Mouse (Mus musculus) midbrain, embryonic 16.5 days (tissue): Measurements from ENCODE around the gene Tmem53. TPM values are rescaled to one million over a fixed set of nuclear protein-coding genes. Genes with fewer than 3 reads are reported as not detected.

Experiments used
- ATAC-seq: fragments of 200-750 bp; cut with Nextera tagmentation; 2 replicates; pipeline ENCODE4 v1.8.0; 2017; ENCODE audit warnings: moderate TSS enrichment
- H3K27ac ChIP-seq: fragments of 300-500 bp; sonication (generic); 2 replicates; pipeline ENCODE4 v1.5.1; 2014; ENCODE audit warnings: mild to moderate bottlenecking, low read length, mixed read lengths
- H3K27me3 ChIP-seq: fragments of 300-500 bp; sonication (generic); 2 replicates; pipeline ENCODE4 v1.6.1; 2014; ENCODE audit warnings: low read depth, low read length, mixed read lengths; ENCODE audit not compliant: control insufficient read depth, insufficient read depth
- H3K36me3 ChIP-seq: fragments of 300-500 bp; sonication (generic); 2 replicates; pipeline ENCODE4 v1.6.1; 2014; ENCODE audit warnings: mild to moderate bottlenecking, low read length, moderate library complexity, mixed read lengths; ENCODE audit not compliant: control insufficient read depth, insufficient read depth
- H3K4me1 ChIP-seq: fragments of 300-500 bp; sonication (generic); 2 replicates; pipeline ENCODE4 v1.6.1; 2014; ENCODE audit warnings: mild to moderate bottlenecking, low read length, mixed read lengths; ENCODE audit not compliant: control insufficient read depth, insufficient read depth
- H3K4me2 ChIP-seq: fragments of 300-500 bp; sonication (generic); 2 replicates; pipeline ENCODE4 v1.6.1; 2014; ENCODE audit warnings: mild to moderate bottlenecking, low read length, mixed read lengths
- H3K4me3 ChIP-seq: fragments of 300-500 bp; sonication (generic); 2 replicates; pipeline ENCODE4 v1.5.1; 2014; ENCODE audit warnings: low read depth, mild to moderate bottlenecking, low read length, moderate library complexity, mixed read lengths
- H3K9ac ChIP-seq: fragments of 300-500 bp; sonication (generic); 2 replicates; pipeline ENCODE4 v1.6.1; 2014; ENCODE audit warnings: low read depth, low read length, mixed read lengths
- H3K9me3 ChIP-seq: fragments of 300-500 bp; sonication (generic); replicated peaks from 2 replicates; pipeline ENCODE4 v1.6.1; 2014; ENCODE audit warnings: mild to moderate bottlenecking, low read length, mixed read lengths; ENCODE audit not compliant: control insufficient read depth, poor library complexity, severe bottlenecking
- WGBS: fragments of 180-500 bp; shearing (Covaris S2); extraction: QIAGEN DNeasy Blood & Tissue Kit; methylation state at CpG from one replicate; pipeline ENCODE4 v1.1.7; 2014; 5-methylcytosine and 5-hydroxymethylcytosine counted together
- polyA plus RNA-seq: library from polyadenylated mRNA; unstranded; fragments of >200 nt; fragmentation: Nextera tagmentation; extraction: Ambion mirVana; gene quantifications from 2 replicates; pipeline ENCODE4 v1.2.1, GENCODE M21; 2015

Gene Tmem53
- polyA plus RNA-seq, 1 experiment from 2014 or later, result 10.1 TPM

DNA sequence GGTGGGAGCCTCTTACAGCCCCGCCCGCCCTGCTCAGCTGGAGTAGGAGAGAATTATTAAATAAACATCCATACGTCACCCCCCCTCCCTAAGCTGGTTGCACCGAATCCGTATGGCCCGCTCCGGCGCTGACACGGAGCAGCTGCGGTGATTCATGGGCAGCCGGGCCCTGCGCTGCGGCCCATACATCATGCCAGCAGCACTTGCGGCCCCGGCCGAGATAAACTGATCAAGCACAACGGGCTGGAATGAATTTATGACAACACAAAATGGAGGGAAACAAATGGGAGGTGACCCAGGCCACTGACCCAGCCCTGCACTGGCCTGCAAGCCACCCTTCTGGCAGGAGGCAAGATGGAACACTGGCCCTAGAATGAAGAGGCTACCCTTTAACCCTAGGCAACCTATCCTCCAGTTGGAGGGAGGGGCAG, 24.5 kb downstream of the Tmem53 start:
- Histone ChIP-seq H3K4me3 (no peak overlapping the region), H3K27ac (no peak overlapping the region), H3K36me3 (peaks cover 25% of the 10 kb centered on the region), H3K9me3 (peaks cover 4% of the 10 kb centered on the region; the same call in 1 of the 2 replicates), H3K27me3 (no peaks in the 10 kb centered on the region), H3K4me1 (peaks cover 14% of the 10 kb centered on the region), H3K4me2 (no peak overlapping the region), H3K9ac (no peak overlapping the region)
- ATAC-seq, result no peak
- 97% methylated on average over 17 of the region's 17 CpGs for WGBS

DNA sequence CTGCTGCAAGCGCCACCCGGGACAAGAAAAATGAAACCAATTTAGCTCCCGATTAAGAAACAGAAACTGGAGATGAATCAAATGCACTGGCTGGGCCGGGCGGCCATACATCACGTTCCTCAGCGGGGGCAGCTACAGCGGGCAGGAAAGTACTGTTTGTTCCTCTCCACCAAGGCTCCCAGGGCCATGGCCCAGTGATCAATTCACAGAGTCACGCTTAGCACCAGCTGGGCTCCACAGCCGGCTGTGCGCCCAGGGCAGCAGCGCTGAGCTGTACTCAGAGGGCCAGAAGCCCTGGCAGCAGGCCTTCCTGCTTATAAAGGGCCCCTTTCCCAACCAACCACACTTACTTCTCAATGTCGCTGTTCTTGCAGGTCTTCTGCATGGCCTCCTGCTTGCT, 25.3 kb downstream of the Tmem53 start:
- Histone ChIP-seq H3K9me3 (peaks cover 4% of the 10 kb centered on the region; the same call in 1 of the 2 replicates), H3K4me3 (no peak overlapping the region), H3K4me1 (peaks cover 14% of the 10 kb centered on the region), H3K9ac (no peak overlapping the region), H3K36me3 (peaks cover 23% of the 10 kb centered on the region), H3K27me3 (no peaks in the 10 kb centered on the region), H3K4me2 (no peak overlapping the region), H3K27ac (no peak overlapping the region)
- WGBS, result 89% methylated on average over 13 of the region's 13 CpGs
- ATAC-seq, result no peak

DNA sequence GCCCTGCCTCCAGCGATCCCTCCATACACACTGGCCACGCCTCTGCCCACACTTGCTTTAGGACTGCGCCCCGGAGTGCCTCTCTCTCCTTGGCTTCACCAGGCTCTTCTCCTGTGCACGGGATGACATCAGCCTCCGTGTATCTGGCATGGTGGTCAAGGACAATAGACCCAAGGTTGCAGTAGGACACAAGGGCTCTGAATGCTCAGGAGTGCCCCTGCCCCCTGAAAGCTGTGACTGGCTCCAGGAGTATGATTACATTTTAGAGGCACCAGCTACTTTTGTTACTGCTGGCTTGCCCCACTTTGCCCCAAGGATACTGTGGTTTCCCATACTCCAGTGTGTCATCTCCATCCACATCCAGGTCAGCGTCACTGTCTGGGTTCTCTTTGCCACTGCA, 25.9 kb downstream of the Tmem53 start:
- Histone ChIP-seq H3K27me3 (no peaks in the 10 kb centered on the region), H3K4me3 (no peak overlapping the region), H3K4me2 (no peak overlapping the region), H3K9ac (no peak overlapping the region), H3K27ac (no peak overlapping the region), H3K4me1 (peaks cover 10% of the 10 kb centered on the region), H3K36me3 (peaks cover 23% of the 10 kb centered on the region), H3K9me3 (peaks cover 4% of the 10 kb centered on the region; the same call in 1 of the 2 replicates)
- ATAC-seq, result no peak
- WGBS, result 98% methylated on average over 7 of the region's 7 CpGs

DNA sequence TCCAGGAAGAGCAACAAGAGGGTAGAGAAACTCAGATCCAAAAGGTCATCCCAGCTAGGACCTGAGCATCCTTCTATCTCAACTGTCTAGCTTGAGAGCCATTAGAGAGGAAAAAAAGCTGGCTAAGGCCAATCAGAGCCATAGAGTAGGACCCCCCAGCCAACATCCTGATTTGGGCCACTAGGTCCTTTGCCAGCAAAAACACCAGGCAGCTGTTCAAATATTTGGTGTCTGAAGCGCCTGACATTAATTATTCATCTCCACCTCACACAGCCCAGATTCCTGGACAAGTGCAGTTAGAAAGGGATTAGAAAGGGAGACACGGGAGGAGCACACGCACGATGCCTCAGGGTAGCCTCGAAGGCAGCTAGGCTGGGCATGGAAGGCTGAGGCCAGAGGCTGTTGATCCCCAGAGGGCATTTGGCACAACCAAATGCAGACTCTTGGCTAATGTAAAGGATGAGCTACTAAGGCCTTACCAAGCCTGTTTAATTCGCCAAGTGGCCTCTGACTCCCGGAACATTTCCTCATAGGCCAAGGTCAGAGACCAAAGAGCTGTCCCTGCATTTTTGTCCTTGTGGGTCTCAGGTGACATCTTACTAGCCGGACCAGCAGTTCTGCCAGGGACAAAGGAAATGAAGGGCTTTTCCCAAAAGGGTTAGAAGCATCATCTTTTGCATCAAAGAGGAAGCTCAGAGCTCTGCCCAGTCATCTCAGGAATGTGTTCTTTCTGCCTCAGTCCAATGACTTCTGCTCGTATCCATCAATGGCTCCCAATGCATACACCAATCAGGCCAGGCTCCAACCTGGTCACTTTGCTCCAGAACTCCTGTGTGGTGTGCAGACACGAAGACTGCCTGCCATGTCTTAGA, 26.9 kb downstream of the Tmem53 start:
- Histone ChIP-seq H3K36me3 (peaks cover 25% of the 10 kb centered on the region), H3K27ac (no peak overlapping the region), H3K4me2 (no peak overlapping the region), H3K4me3 (no peak overlapping the region), H3K27me3 (no peaks in the 10 kb centered on the region), H3K4me1 (peaks cover 18% of the 10 kb centered on the region), H3K9ac (no peak overlapping the region), H3K9me3 (peaks cover 4% of the 10 kb centered on the region; the same call in 1 of the 2 replicates)
- 52% methylated on average over 10 of the region's 10 CpGs for WGBS
- ATAC-seq, result no peak

DNA sequence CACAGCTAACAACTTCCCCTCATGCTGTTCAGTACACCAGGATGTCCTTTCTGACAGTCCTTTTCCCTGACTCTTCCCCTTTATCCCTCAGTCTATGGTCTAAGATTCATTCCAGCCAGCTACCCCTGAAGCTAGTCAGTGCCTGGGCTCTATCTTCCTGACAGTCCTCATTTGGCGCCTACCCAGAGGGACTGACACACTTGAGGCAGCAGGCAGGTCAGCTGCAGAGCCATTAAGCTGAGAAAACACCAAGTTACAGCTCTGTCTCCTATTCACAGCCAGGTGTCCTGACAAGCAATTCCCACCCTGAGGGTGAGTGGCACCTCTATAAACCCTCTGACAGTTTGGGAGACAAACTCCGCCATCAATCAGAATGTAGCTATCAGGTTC, 27.5 kb downstream of the Tmem53 start:
- no peak for ATAC-seq
- no peaks in the 10 kb centered on the region for H3K27me3 ChIP-seq
- H3K4me3 ChIP-seq, result no peak overlapping the region
- H3K4me1 ChIP-seq, result peaks cover 25% of the 10 kb centered on the region
- peaks cover under 1% of the 10 kb centered on the region; the same call in 1 of the 2 replicates for H3K9me3 ChIP-seq
- H3K27ac ChIP-seq, result no peak overlapping the region
- H3K36me3 ChIP-seq, result peaks cover 22% of the 10 kb centered on the region
- H3K4me2 ChIP-seq, result no peak overlapping the region
- no peak overlapping the region for H3K9ac ChIP-seq
- WGBS, result 89% methylated on average over 2 of the region's 2 CpGs

DNA sequence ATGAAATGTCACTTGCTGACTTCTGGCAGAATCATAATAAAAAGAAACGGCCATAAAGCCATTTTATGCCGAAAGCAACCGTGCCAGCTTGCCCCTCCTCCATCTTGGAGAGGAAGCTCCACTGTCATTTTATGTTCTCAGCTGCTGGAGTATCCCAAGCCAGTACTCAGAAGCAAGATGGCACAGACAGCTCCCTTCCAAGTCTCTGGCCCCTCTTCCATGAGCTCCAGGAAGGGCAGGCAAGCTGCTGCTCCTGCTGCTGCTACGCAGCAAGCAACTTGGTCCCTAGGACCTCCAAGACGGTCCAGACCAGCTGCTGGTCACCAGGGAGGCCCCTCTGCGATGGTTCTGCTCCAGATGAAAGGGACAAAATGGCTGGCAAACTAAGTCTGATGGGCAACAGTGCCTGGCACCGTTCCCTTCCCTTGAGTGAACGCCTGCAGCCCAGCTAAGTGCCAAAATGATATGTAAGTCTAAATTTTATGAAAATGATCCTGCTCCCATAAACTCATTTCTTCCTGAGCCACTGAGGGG, 28.7 kb downstream of the Tmem53 start:
- H3K36me3 ChIP-seq, result peaks cover 21% of the 10 kb centered on the region
- H3K4me3 ChIP-seq, result no peak overlapping the region
- H3K27me3 ChIP-seq, result no peaks in the 10 kb centered on the region
- H3K9me3 ChIP-seq, result no peaks in the 10 kb centered on the region
- 84% methylated on average over 8 of the region's 8 CpGs for WGBS
- H3K27ac ChIP-seq, result no peak overlapping the region
- ATAC-seq, result no peak
- H3K4me1 ChIP-seq, result peaks cover 36% of the 10 kb centered on the region
- H3K9ac ChIP-seq, result no peak overlapping the region
- H3K4me2 ChIP-seq, result no peak overlapping the region

DNA sequence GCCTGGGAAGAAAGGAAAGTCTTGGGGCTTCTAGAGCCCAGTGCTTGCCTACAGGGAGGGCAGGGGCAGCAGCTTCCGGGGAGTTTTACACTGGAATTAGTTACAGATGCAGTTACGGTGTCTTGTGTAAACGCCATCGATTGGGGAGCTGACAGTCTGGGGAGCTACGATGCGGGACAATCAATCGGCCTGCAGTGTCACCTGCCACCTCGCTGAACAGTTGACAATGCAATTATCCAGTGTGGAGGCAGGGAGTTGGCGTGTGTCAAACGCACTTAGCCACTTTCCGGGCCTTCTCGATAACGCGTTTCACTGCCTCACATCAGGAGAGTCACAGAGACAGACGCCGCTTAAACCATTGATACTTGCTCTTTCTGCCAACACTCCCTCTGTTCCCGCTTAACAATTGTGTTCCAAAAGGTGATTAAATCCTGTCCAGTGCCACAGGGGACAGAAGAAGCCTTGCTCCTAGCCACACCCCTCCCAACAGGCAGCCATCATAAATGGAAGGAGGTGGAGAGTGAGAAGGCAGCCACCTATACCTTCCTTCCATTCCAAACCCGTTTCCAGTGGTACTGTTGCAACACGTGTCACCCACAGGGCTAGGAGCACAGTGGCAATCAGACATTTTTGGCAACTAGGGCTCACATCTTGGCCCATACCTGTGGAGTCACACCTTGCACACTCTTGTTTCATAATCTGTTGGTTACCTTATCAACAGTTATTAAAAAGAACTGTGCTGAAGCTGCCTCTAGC, 29.5 kb downstream of the Tmem53 start:
- Histone ChIP-seq H3K4me2 (no peak overlapping the region), H3K4me3 (no peak overlapping the region), H3K36me3 (peaks cover 15% of the 10 kb centered on the region), H3K4me1 (peaks cover 37% of the 10 kb centered on the region), H3K27me3 (no peaks in the 10 kb centered on the region), H3K9ac (0 out of 2 replicates have a peak overlapping the region, but pooled peaks have one; percentile 12), H3K9me3 (no peaks in the 10 kb centered on the region), H3K27ac (no peak overlapping the region)
- 49% methylated on average over 19 of the region's 19 CpGs for WGBS
- ATAC-seq, result no peak

DNA sequence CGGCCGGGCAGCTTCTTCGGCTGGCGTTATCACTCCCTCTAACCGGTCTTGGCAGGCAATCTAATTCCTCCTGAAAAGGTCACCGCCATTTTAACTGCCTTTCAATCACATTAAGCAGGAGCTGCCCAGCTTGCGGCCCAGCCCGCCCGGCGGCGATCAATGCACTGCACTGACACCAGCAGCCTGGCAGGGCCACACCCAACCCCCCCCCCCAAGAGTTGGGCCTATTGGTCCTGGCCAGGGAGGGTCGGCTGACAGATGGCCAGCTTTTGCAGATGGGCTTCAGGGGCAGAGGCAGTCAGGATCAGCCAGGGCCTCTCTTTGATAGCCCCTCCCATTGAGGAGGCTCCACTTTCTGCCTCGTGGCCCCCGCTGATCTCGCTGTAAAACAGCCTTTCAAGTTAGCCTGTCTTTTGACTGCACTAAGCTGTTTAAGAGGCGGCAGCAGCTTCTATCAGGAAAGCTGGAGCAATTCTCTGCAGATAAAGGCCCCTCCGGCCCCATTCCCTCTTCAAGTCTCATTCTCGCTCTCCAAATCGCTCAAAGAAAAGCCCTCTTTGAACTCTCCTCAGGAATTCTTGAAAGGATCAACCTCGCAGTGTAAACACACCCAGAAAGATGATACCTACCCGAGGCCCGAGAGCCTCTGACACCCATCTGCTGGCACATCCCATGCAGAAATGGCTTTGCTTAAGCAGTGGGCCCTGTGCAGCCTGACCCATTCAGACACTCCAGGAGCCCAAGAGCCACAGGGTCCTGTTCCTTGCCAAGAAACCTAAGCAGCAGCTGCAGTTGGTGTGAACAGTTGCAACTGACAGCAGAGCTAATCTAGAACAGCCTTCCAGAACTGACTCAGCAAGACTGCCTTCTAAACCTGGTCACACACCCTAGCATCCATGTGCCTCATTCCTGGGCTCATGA, 31.8 kb downstream of the Tmem53 start:
- Histone ChIP-seq H3K4me1 (peaks cover 56% of the 10 kb centered on the region), H3K36me3 (peaks cover 10% of the 10 kb centered on the region), H3K4me3 (no peak overlapping the region), H3K27me3 (no peaks in the 10 kb centered on the region), H3K4me2 (peak overlapping the region; percentile 12), H3K27ac (peak overlapping the region; percentile 77), H3K9me3 (no peaks in the 10 kb centered on the region), H3K9ac (peak overlapping the region; percentile 18; the same call in 1 of the 2 replicates)
- WGBS, result 5% methylated on average over 22 of the region's 22 CpGs
- peak; percentile 64 for ATAC-seq
